Mouse (Mus musculus) stomach, embryonic 14.5 days (tissue): ENCODE data around the gene Mypop. TPM values are rescaled to one million over a fixed set of nuclear protein-coding genes. Genes with fewer than 3 reads are reported as not detected.
A peak's percentile ranks its signal among the peaks of the same experiment; 100 is the strongest.

Experiments used
- ATAC-seq: fragments of 200-750 bp; cut with Nextera tagmentation; 2 replicates; pipeline ENCODE4 v1.8.0; 2017; ENCODE audit warnings: low read depth, moderate TSS enrichment; ENCODE audit not compliant: insufficient number of reproducible peaks, insufficient read depth, low FRiP score
- H3K27ac ChIP-seq: fragments of 300-500 bp; sonication (generic); 2 replicates; pipeline ENCODE4 v1.5.1; 2014; ENCODE audit warnings: mild to moderate bottlenecking, low read length, moderate library complexity, mixed read lengths
- H3K27me3 ChIP-seq: fragments of 300-500 bp; sonication (generic); 2 replicates; pipeline ENCODE4 v1.6.1; 2014; ENCODE audit warnings: low read length, control low read depth, mixed read lengths; ENCODE audit not compliant: control insufficient read depth, insufficient read depth
- H3K36me3 ChIP-seq: fragments of 300-500 bp; sonication (generic); 2 replicates; pipeline ENCODE4 v1.6.1; 2014; ENCODE audit warnings: mild to moderate bottlenecking, control low read depth, low read length, moderate library complexity, mixed read lengths; ENCODE audit not compliant: control insufficient read depth, insufficient read depth
- H3K4me1 ChIP-seq: fragments of 300-500 bp; sonication (generic); 2 replicates; pipeline ENCODE4 v1.6.1; 2014; ENCODE audit warnings: low read length, control low read depth, mixed read lengths; ENCODE audit not compliant: control insufficient read depth, insufficient read depth
- H3K4me2 ChIP-seq: fragments of 300-500 bp; sonication (generic); replicated peaks from 2 replicates; pipeline ENCODE4 v1.6.1; 2014; ENCODE audit warnings: low read depth, low read length, control low read depth
- H3K4me3 ChIP-seq: fragments of 300-500 bp; sonication (generic); 2 replicates; pipeline ENCODE4 v1.5.1; 2014; ENCODE audit warnings: low read depth, low read length, control low read depth
- H3K9ac ChIP-seq: fragments of 300-500 bp; sonication (generic); replicated peaks from 2 replicates; pipeline ENCODE4 v1.6.1; 2014; ENCODE audit warnings: low read depth, mild to moderate bottlenecking, control low read depth, low read length, moderate library complexity, mixed read lengths
- H3K9me3 ChIP-seq: fragments of 300-500 bp; sonication (generic); 2 replicates; pipeline ENCODE4 v1.6.1; 2016; ENCODE audit warnings: low read depth, low read length, control low read depth; ENCODE audit not compliant: control insufficient read depth
- WGBS: fragments of 180-500 bp; shearing (Covaris S2); extraction: QIAGEN DNeasy Blood & Tissue Kit; methylation state at CpG from one replicate; pipeline ENCODE4 v1.1.7; 2014; 5-methylcytosine and 5-hydroxymethylcytosine counted together
- polyA plus RNA-seq: library from polyadenylated mRNA; unstranded; fragments of >200 nt; fragmentation: Nextera tagmentation; extraction: Ambion mirVana; gene quantifications from 2 replicates; pipeline ENCODE4 v1.2.1, GENCODE M21; 2014

Mypop gene
- 3.0 and 3.5 TPM in 2 replicates for polyA plus RNA-seq

- Histone ChIP-seq H3K4me2 (peak within 1 kb of the TSS; percentile 88), H3K27ac (peak within 1 kb of the TSS; percentile 70; the same call in 1 of the 2 replicates), H3K27me3 (no peaks in the 10 kb centered on the region), H3K36me3 (no peaks in the 10 kb centered on the region), H3K9ac (peak within 1 kb of the TSS; percentile 30; the same call in 1 of the 2 replicates), H3K4me3 (peak within 1 kb of the TSS; percentile 48), H3K4me1 (0 out of 2 replicates have a peak, but pooled peaks cover 6% of the 10 kb centered on the region), H3K9me3 (no peaks in the 10 kb centered on the region)
- ATAC-seq = peak; percentile 95
- under 1% methylated on average over 36 of the region's 37 CpGs for WGBS
Measured at GRCm38 (mm10) chr7:18990601-18991295, at the start of gene Mypop. Gene Mypop, plus strand, starts transcription at chr7:18991245.

- Histone ChIP-seq H3K9me3 (no peaks in the 10 kb centered on the region), H3K4me3 (no peak overlapping the region), H3K9ac (no peak overlapping the region), H3K4me1 (no peaks in the 10 kb centered on the region), H3K4me2 (no peak overlapping the region), H3K36me3 (no peaks in the 10 kb centered on the region), H3K27me3 (no peaks in the 10 kb centered on the region), H3K27ac (no peak overlapping the region)
- no peak for ATAC-seq
- WGBS = 27% methylated on average over 1 of the region's 1 CpGs
Measured at GRCm38 (mm10) chr7:18942376-18942775, 48.7 kb upstream of the Mypop start.

- no peak for ATAC-seq
- H3K27ac ChIP-seq = no peak overlapping the region
- H3K4me2 ChIP-seq = no peak overlapping the region
- WGBS = 54% methylated on average over 9 of the region's 9 CpGs
- no peaks in the 10 kb centered on the region for H3K36me3 ChIP-seq
- no peak overlapping the region for H3K9ac ChIP-seq
- no peaks in the 10 kb centered on the region for H3K27me3 ChIP-seq
- no peaks in the 10 kb centered on the region for H3K9me3 ChIP-seq
- no peaks in the 10 kb centered on the region for H3K4me1 ChIP-seq
- H3K4me3 ChIP-seq = no peak overlapping the region
Measured at GRCm38 (mm10) chr7:18942815-18943214, 48.2 kb upstream of the Mypop start.

- Histone ChIP-seq H3K9me3 (no peaks in the 10 kb centered on the region), H3K4me2 (no peak overlapping the region), H3K36me3 (no peaks in the 10 kb centered on the region), H3K4me1 (no peaks in the 10 kb centered on the region), H3K9ac (no peak overlapping the region), H3K27me3 (no peaks in the 10 kb centered on the region), H3K4me3 (no peak overlapping the region), H3K27ac (no peak overlapping the region)
- 0 out of 2 replicates have a peak, but pooled peaks have one; percentile 10 for ATAC-seq
- WGBS = 59% methylated on average over 6 of the region's 6 CpGs
Measured at GRCm38 (mm10) chr7:18948151-18948550, 42.9 kb upstream of the Mypop start.

GRCm38 (mm10) chr7:18949781-18950522 lies 41.1 kb upstream of the Mypop start:
- no peak for ATAC-seq
- Histone ChIP-seq H3K9ac (no peak overlapping the region), H3K27ac (no peak overlapping the region), H3K4me3 (no peak overlapping the region), H3K4me1 (no peaks in the 10 kb centered on the region), H3K9me3 (no peaks in the 10 kb centered on the region), H3K36me3 (no peaks in the 10 kb centered on the region), H3K4me2 (no peak overlapping the region), H3K27me3 (no peaks in the 10 kb centered on the region)
- 26% methylated on average over 12 of the region's 12 CpGs for WGBS

GRCm38 (mm10) chr7:18950523-18951315 lies 40.3 kb upstream of the Mypop start:
- Histone ChIP-seq H3K9ac (no peak overlapping the region), H3K27me3 (no peaks in the 10 kb centered on the region), H3K36me3 (no peaks in the 10 kb centered on the region), H3K4me2 (no peak overlapping the region), H3K9me3 (no peaks in the 10 kb centered on the region), H3K4me1 (no peaks in the 10 kb centered on the region), H3K4me3 (no peak overlapping the region), H3K27ac (no peak overlapping the region)
- WGBS = 23% methylated on average over 18 of the region's 18 CpGs
- ATAC-seq = no peak

- H3K36me3 ChIP-seq = no peaks in the 10 kb centered on the region
- H3K27ac ChIP-seq = no peak overlapping the region
- ATAC-seq = no peak
- no peak overlapping the region for H3K4me2 ChIP-seq
- H3K27me3 ChIP-seq = no peaks in the 10 kb centered on the region
- H3K9me3 ChIP-seq = no peaks in the 10 kb centered on the region
- H3K4me1 ChIP-seq = no peaks in the 10 kb centered on the region
- H3K4me3 ChIP-seq = no peak overlapping the region
- no peak overlapping the region for H3K9ac ChIP-seq
- WGBS = 16% methylated on average over 15 of the region's 15 CpGs
Measured at GRCm38 (mm10) chr7:18951397-18951796, 39.6 kb upstream of the Mypop start.
